Mouse (Mus musculus): ENCODE results near the gene Camk1d.
A peak's percentile ranks its signal among the peaks of the same experiment; 100 is the strongest.

The Camk1d gene

DNA sequence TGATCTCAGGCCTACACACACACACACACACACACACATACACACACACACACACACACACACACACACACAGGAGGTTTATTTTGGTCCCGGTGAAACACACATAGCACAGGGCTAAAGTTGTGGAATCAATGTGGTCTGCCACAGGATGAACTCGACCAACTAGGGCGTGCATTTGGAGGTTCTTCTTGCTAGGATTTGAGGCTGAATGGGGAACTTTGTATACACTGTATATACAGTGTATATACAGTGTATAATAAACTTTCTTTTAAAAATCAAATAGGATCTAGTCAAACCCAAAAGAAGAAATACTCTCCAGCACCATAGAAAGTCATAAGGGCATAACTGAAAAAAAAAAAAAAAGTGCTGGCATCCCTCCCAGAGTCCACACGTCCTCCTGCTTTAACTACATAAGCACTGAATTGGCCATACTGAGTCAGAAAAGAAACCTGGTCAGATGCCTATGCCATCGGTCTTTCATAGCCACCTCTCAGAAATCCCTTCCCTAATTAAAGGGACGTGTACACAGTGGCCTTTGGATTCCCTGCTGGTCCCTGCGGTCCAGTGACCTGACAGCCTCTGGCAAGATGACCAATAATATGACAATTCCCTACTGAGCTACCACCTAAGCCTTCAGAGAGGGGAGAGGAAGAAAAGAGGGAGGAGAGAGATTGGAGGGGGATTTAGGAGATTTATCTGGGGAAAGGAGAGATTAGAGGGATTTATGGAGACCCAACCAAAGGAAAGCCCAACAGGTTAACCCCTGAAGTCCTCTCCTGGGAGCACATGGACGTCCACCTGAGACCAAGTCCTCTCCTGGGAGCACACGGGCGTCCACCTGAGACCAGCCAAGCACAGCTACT is 6.2 kb downstream of the Camk1d start:
- no peak for DNase-seq

DNA sequence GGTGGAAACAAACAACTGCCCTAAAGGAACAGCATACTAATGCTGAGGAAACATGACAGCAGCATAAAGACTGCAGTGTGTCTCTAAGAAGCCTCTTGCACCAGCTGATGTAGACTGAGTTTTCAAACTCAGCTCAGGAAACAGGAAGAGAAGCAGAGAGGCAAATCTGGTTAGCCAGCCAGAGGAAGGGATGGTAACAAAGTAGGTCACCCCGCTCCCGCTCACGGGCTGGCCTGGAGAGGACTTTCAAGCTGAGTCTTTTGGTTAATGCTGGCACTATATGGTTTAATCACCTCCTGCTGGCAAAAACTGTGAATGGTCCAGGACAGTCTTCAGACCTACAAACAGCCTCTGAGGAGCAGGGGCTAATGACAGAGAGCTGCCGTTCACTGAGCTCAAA is 7.7 kb downstream of the Camk1d start:
- DNase-seq: no peak

DNA sequence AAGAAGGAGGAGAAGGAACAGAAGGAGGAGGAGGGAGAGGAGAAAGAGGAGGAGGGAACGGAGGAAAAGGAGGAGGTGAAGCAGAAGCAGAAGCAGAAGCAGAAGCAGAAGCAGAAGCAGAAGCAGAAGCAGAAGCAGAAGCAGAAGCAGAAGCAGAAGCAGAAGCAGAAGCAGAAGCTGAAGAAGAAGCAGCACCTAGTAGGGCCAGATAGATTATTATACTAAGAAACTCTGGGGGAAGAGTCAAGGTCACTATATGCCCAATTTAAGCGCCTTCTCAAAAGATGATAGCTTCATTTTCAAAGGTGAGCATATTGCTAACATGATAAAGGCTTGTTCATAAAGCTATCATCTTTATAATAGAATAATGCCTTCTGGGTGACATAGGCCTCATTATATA is 11.9 kb downstream of the Camk1d start:
- no peak for DNase-seq

DNA sequence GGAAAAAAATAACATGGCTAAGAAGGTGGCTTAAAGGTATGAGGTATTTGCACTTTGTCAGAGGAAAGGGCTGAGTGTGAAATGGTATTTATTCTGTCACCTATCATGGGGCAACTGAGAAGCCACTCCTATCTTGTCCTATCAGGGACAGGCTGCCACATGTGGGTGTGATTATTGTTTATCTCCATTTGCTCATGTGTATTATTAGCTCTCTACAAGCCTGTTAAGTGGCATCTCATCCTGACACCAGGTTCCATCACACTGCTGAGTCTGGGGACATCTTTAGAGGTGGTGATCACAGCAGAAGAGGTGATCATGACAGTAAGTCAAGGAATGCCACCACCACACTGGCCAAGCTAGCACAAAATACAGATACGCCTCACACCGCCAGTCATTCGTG is 13.4 kb downstream of the Camk1d start:
- no peak for DNase-seq

DNA sequence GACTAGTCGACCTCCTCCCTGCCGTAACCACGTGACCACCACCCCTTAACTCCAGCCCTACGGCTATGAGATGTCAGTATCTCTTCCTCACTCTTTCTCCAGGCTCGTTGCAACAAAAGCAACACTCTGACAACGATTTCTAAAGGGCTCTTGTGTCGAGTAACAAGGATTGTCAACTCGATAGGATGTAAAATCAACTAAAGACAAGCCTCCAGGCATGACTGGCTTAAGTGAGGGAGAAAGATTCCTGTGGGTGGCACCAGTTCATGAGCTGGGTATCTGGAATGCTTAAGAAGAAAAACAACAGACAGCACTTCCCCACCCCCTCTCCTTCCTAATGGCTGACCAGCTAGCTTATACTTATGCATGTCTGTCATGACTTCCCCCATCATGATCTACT is 15.9 kb downstream of the Camk1d start:
- DNase-seq: no peak

DNA sequence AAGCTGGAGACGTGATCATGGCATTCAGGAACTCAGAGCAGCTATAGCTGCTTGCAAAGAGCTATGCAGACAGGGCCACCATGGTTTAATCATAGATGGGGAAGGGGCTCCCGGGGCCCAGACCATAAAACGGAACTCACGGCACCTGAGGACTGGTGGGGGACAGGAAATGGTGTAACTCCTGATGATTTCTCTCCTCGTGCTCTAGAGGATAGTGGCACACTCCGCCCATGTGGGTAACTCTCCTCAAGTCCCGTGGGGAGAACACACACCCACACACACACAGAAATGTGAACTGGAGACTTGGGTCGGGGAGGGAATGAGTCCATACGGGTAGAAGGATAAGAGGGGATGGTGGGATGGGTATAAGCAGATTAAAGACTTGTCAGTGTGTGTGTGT is 20.2 kb downstream of the Camk1d start:
- DNase-seq: no peak

DNA sequence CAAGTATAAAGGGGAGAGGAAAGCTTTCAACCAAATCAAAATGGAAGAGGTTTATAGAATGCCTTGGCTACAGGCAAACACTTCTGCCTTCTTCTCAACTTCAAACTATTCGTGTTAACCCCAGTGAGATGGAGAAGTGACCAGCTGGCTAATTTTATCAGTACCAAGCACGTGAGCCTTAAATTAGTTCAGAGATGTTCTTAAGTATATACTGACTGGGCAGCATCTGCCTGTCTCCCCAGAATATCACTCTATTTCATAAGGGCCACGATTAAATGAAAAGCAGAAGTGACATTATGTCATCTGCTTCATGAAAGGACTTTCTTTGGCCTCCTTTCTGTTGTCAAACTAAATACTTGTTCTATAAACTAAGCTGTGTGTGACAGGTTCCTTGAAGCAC is 22.6 kb downstream of the Camk1d start:
- DNase-seq: no peak

DNA sequence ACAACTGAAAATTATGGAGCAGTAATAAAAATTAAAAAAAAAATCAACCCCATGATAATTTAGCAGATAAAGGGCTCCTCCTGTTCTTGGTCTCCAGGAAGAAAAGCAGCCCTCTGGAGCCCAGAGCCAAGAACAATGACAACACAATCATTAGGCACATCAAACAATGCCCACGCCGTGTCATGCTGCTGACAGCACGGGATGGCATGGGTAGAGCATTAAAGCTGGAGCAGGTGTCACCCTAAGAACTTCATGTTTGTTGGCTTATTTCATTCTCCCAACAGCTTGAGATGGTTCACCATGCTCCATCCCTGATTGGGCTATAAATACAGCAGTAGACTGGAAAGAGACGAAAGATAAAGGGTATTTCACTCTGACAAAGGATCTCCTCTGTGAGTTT is 30.9 kb downstream of the Camk1d start:
- no peak for DNase-seq

DNA sequence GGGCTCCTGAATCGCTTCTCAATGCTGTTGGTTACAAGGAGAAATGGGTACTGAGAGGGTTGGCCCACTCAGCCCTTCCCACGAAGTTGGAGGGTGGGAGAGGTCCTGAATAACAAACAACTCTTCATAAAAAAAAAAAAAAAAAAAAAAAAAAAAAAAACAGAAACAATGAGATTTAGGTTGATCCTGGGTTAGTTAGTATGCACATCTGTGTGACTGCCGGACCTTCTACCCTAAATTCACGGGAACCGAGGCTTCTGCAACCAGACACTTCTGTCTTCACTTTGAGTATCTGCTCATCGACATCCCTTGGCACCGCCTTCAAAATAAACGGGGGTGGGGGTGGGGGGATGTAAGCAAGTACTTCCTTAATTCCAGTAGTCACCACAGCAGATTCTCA is 32.4 kb downstream of the Camk1d start:
- no peak for DNase-seq

DNA sequence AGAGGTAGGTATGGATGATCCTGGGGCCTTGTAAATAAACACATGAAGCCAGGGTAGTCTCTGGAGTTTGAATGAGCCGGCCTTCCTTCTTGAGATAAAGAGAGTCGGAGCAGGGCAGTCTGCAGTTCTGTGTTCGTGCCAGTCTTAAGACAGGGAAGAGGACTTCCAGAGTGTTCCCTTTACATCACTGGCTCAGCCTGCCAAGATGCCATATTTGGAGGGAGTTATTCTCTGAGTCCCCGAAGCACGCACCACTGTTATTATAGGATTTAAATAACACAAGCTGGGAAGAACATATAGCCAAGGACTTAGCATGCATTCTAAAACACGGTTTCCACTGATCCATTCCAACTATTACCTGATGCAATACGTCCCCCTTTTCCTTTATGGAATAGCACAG is 33.0 kb downstream of the Camk1d start:
- DNase-seq: no peak

DNA sequence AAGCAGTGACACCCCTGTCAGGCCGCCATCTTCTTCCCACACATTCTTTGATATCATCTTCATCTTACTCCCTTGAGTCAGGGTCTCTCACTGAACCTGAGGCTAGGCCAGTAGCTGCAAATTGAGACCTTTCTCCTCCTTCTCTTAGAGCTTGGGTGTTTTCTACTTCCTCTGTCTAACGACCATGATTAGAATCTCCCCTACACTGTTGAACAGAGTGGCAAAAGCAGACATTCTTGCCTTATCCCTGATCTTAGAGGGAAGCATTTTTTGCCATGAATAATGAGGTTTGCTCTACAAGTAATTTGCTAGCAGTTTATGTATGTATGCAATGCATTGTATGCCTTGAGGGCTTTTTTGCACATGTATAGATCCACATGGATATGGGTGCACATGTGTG is 35.3 kb downstream of the Camk1d start:
- DNase-seq: no peak

DNA sequence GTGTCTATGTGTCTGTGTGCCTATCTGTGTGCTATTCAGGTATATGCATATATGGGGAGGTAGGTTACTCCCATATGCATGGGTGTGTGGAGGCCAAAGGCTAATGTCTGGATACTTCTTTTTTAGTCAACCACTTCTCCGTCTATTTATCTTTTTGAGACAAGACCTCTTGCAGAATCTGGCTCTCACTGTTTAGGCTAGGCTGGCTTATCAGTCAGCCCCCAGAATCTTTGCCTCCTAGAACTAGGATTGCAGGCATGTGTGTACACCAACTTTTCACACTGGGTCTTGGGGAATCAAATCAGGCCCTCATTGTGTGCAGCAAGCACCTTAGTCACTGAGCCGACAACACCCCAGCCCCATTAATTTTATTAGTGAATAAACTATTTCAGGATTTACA is 36.8 kb downstream of the Camk1d start:
- DNase-seq: no peak

DNA sequence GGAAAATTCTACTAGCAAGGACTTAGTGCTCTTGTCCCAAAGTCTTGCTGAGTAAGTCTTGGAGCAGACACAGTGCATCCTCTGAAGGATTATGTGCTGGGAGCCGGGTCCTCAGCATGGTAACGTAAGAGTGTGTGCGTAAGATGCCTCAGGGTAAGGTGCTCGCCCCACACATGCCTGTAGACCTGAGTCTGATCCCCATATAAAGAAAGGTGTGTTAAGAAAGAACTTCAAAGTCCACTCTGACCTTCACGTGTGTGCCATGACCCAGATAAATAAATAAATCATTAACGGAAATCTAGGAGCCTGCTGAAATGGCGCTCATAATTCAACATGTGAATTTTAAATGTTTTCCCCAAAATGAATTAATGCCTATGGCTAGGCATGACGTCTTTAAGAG is 37.5 kb downstream of the Camk1d start:
- DNase-seq: no peak

DNA sequence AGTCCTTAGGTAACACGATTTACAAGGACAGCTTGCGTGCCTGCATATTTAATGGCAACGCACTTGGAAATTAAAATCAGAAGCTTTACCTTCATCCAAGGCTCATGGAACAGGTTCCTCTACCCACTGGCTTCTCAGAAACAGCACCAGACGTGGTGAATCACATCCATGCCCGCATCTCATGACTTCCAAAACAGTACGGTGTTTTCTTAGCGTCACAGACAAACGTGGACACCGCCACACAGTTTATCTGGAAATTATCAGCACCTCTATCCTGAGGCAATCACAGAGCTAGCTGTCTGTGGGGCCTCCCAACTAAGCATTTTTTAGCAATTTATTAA is 38.2 kb downstream of the Camk1d start:
- DNase-seq: no peak

DNA sequence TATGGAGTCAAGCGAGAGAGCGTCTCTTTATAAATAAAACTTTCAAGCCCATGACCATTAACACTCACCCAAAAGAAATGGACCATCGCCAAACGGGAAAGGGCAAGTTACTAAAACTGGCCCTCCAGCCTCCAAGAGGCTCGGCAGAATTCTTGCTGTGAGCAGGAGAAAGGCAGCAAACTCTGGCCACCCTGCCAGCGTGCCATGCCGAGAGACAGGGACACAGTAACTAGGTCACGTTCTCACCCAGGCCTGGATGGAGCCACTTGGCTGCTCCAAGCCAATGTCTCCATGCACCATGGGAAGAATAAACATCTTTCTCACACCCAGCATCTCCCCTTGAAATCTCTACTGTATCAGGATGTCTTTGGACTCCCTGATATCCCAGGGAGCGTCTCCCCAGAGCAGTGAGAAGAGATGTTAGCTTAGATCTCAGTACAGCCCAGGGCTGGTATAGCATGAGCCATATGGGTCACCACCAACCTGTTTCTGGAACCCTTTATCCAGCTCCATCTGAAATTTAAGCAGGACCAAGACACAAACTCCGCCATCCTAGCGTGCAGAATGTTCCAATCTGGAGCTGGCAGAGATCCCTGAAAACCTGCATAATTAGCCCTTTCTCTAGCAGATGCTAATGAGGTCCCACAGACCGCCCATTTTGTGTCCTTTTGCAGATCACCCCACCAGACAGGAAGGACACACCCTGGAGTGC is 38.7 kb downstream of the Camk1d start:
- DNase-seq: peak; percentile 41

DNA sequence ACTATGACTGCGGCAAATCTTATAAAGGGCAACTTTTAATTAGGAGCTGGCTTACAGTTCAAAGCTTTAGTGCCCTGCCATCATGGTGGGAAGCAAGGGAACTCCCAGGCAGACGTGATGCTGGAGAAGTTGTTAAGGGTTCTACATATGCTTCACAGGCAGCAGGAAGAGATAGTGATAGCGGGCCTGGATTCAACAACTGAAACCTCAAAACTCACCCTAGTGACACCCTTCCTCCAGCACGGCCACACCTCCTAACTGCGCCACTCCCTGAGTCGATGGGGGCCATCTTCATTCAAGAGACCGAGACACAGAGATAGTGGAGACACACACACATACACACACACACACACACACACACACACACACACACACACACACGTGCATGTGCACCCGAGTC is 39.8 kb downstream of the Camk1d start:
- no peak for DNase-seq

DNA sequence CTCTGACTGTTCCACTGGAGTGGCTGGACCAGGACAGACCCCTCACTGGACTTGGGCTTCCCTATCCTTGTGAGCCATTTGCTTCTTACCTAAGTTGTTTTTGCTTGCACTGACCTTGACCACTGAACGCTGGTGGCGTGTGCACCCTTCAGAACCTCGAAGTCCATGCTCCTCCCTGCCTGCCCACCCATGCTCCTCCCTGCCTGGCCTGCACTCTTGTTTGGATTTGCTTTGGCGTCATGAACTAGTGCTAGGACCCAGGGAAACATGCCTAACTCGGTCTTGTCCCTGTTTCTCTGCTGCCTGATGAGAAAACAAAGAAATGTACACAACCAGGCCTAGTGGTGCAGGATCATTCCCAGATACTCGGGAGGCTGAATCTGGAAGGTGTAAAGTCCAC is 40.5 kb downstream of the Camk1d start:
- no peak for DNase-seq

DNA sequence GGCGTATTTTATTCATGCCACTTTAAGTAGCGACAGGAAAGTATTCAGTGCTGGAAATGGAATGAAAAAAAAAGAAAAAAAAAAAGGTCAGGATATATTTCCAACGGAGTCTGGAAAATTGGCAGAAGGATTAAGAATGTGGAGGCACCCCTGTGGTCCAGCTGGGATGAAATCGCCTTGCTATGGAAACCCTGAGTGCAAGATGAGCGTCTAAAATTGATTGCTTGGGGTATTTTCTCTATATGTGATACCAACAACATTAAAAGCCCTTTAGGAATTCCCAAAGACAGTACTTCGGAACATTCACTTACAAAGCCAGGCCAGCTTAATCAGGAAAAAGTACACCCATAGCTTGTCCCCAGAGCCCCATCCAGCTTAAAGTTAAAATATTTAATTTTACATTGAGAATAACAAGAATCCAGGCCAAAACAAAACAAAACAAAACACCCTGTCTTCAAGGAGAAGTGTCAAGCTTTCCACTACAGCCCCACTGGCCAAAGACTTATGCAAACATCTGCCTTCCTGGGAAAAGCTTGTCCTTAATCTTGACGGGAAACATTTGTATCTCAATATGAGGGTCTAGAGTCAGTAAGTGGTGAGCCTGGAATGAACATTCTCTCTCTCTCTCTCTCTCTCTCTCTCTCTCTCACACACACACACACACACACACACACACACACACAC is 41.3 kb downstream of the Camk1d start:
- DNase-seq: no peak

DNA sequence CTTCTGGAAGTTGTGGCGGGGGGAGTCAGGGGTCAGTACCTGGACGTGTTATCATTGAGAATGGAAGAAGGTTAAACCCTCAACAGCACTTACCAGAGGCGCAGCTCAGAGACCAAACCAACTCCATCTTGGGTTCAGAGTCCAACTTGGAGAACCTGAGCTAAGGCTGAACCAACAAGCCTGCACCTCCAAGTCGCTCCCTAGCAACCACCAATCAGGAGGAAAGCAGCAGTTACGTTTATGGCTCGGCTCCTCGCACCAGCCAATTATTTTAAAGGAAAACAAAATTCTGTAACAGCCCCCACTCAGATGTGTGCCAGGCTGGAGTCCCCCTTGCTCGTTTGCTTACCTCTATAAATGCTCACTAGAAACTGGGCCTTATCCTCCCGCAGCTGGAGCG is 44.2 kb downstream of the Camk1d start:
- DNase-seq: no peak

DNA sequence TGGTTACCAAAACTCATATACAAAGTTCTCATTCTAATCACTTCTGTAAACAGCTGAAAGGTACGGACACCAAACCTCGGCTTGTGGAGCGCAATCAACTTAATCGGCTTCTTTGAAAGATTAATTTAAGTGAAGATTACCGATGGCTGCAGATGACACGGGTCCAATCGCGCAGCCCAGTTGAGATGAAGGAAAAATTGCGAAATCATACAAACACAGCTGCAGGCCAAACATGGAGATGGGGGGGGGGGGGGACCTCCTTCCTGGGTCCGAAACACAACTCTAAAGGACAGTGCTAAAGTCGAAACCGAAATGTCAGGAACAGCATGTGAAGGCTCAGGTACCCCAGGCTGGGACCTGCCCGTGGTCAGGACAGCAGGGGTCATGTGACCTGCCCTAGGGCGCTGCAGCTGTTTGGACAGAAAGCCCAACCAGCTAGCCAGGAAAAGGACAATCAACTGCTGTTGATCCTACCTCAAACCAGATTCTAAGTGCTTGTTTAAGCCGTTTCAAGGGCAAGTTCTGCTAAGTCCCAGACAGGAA is 44.7 kb downstream of the Camk1d start:
- no peak for DNase-seq

DNA sequence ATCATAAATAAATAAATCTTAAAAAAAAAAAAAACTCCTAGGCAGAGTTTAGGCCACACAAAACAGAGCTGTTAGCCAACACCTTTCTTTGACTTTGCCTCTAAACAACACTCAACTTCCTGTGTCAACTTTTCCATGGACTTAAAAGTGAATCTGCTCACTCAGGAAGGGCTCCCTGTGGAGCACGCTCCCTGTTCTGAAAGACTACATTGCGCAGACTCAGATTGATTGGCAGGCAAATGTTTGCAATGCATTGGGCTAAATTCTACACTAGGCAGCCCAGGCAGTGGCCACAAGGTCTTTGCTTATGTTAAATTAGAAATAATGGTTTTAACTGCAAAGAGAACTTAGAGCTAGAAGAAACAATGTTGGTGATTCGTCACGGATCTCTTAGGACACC is 45.4 kb downstream of the Camk1d start:
- DNase-seq: no peak

DNA sequence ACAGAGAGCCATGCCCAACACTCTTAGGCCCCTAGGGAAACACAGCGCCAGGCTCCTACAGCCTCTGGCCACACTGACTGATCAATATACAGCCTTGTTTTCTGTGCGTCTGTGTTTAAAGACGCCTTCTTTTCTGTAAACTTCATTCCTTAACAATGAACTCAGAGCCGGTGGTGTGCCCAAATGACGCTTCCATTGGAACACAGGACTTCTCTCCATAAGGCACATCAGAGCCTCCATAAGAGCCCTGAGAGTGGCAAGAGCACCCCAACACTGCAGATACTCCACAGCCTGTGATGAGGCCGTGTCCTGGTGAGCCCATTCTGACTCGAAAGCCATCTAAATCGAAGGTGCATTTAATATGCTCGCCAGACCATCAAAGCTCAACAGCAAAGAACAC is 50.8 kb downstream of the Camk1d start:
- DNase-seq: no peak

DNA sequence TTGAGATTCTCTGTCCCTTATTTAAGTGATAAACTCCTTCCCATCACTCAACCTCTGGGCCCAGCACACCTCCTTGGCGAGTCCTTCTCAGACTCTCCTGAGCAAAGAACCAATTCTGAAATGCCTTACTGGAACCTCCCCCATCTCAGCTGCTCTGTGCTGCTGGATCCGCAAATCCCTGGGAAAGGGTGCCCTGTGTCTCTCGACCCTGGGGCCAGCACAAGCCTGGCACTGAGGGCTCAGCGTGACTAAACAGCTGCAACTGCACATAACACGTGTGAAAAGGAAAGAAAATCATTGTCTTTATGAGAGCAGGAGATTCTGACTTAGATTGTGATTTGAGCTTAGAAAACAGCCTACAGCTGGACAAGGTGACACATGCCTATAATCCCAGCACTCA is 52.4 kb downstream of the Camk1d start:
- no peak for DNase-seq

DNA sequence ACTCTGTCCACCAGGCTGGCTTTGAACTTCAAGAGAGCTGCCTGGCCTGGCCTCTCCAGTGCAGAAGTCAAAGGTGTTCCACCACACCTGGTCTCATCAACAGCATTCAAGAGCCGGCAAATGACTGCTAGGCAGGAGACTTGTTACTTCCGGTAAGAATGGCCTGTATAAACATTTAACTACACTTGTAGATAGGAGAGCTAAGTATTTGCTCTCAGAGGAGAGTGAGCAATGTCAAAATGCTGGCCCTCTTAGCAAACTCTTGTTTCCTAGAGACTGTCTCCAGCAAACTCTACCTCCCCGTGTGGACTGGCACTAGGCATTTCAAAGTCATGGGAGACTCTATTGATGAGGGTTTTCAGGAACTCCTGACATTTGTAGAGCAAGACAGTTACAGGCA is 56.3 kb downstream of the Camk1d start:
- DNase-seq: no peak

All from right cerebral cortex, postnatal 4 days (tissue).